Mouse (Mus musculus) CD4-positive helper T cell, adult 2 months (primary cell): Measurements from ENCODE around the gene Fgf4.
"Not testable (repeated sequence)": the region's sequence is repeated elsewhere in the genome, so short reads cannot be mapped to it uniquely, and the experiment has no call there.

Experiments
- DNase-seq: peaks from one replicate; pipeline ENCODE4 v3.0.0-alpha.2; 2012; ENCODE audit warnings: low read depth, missing footprints, low spot score

Gene Fgf4

GRCm38 (mm10) chr7:144867161-144867560, 20.0 kb downstream of the Fgf4 start:
- no peak for DNase-seq

- DNase-seq, result no peak
Observed at GRCm38 (mm10) chr7:144867602-144868001, 20.4 kb downstream of the Fgf4 start.

- DNase-seq, result no peak
Observed at GRCm38 (mm10) chr7:144872420-144872819, 25.3 kb downstream of the Fgf4 start.

- no peak for DNase-seq
Observed at GRCm38 (mm10) chr7:144873160-144873559, 26.0 kb downstream of the Fgf4 start.

GRCm38 (mm10) chr7:144874226-144874625, 27.1 kb downstream of the Fgf4 start:
- no peak for DNase-seq

GRCm38 (mm10) chr7:144878401-144878800, 31.2 kb downstream of the Fgf4 start:
- no peak for DNase-seq

GRCm38 (mm10) chr7:144883106-144883505, 35.9 kb downstream of the Fgf4 start:
- no peak for DNase-seq

GRCm38 (mm10) chr7:144887672-144888071, 40.5 kb downstream of the Fgf4 start:
- DNase-seq, result no peak

- DNase-seq, result no peak
Observed at GRCm38 (mm10) chr7:144888564-144889299, 41.6 kb downstream of the Fgf4 start.

- DNase-seq, result not testable (repeated sequence)
Observed at GRCm38 (mm10) chr7:144890661-144891060, 43.5 kb downstream of the Fgf4 start.

GRCm38 (mm10) chr7:144891863-144892262, 44.7 kb downstream of the Fgf4 start:
- DNase-seq, result no peak

- DNase-seq, result no peak
Observed at GRCm38 (mm10) chr7:144892322-144892721, 45.2 kb downstream of the Fgf4 start.

GRCm38 (mm10) chr7:144894191-144894590, 47.0 kb downstream of the Fgf4 start:
- no peak for DNase-seq

GRCm38 (mm10) chr7:144894706-144895105, 47.5 kb downstream of the Fgf4 start:
- DNase-seq, result no peak

GRCm38 (mm10) chr7:144895305-144896111, 48.3 kb downstream of the Fgf4 start:
- peak; percentile 49 for DNase-seq

- DNase-seq, result peak; percentile 13
Observed at GRCm38 (mm10) chr7:144896294-144897218, 49.4 kb downstream of the Fgf4 start, which contains the start of gene Fgf15. TSS of gene Fgf15 (plus strand) at chr7:144896531.

- no peak for DNase-seq
Observed at GRCm38 (mm10) chr7:144898506-144898905, 51.3 kb downstream of the Fgf4 start.

- not testable (repeated sequence) for DNase-seq
Observed at GRCm38 (mm10) chr7:144905514-144905913, 58.3 kb downstream of the Fgf4 start.

- DNase-seq, result peak; percentile 67
Observed at GRCm38 (mm10) chr7:144906708-144907397, 59.7 kb downstream of the Fgf4 start.

GRCm38 (mm10) chr7:144907793-144908192, 60.6 kb downstream of the Fgf4 start:
- DNase-seq, result peak; percentile 72

- no peak for DNase-seq
Observed at GRCm38 (mm10) chr7:144908705-144909104, 61.5 kb downstream of the Fgf4 start.
